Mouse (Mus musculus) regulatory T cell (primary cell): ENCODE data around the gene Gpha2.

Source experiments
- in situ Hi-C: fragments of 300-600 bp; cut with MboI, MseI; formaldehyde crosslinking; loops from one replicate; pipeline ENCODE4 v1.15.1; 2025; ENCODE audit warnings: high pct_unique_total_duplicates

Gene Gpha2

GRCm38 (mm10) chr19:6272053-6272452 lies 45.9 kb downstream of the Gpha2 start:
- in situ Hi-C loops, result loop anchor here (5.0 to 10.0 kb wide), 2 partner anchors 35 to 1223 kb away; partner anchors contain the start of genes Atl3 and Cdc42bpg

GRCm38 (mm10) chr19:6272738-6273137 lies 46.6 kb downstream of the Gpha2 start:
- in situ Hi-C loops, result loop anchor here (5.0 to 10.0 kb wide), 2 partner anchors 35 to 1222 kb away; partner anchors contain the start of genes Atl3 and Cdc42bpg

GRCm38 (mm10) chr19:6273592-6273991 lies 47.4 kb downstream of the Gpha2 start:
- in situ Hi-C loops, result loop anchor here (5.0 to 10.0 kb wide), 2 partner anchors 34 to 1221 kb away; partner anchors contain the start of genes Atl3 and Cdc42bpg

- in situ Hi-C loops, result loop anchor here (5.0 to 10.0 kb wide), 2 partner anchors 33 to 1221 kb away; partner anchors contain the start of genes Atl3 and Cdc42bpg
Measured at GRCm38 (mm10) chr19:6273998-6274608, 47.9 kb downstream of the Gpha2 start.

GRCm38 (mm10) chr19:6275740-6276389 lies 49.7 kb downstream of the Gpha2 start:
- in situ Hi-C loops, result loop anchor here (10.0 kb wide), 1 partner anchor 1219 kb away; the partner anchor contains the start of gene Atl3

GRCm38 (mm10) chr19:6276426-6277421 lies 50.5 kb downstream of the Gpha2 start, which contains the start of gene Ehd1:
Gene Ehd1, plus strand, starts transcription at chr19:6276725.
- in situ Hi-C loops, result loop anchor here (10.0 kb wide), 1 partner anchor 1218 kb away; the partner anchor contains the start of gene Atl3
